Mouse (Mus musculus) left cerebral cortex, adult 9 months (tissue): ENCODE results near the gene Prr5l.
A peak's percentile ranks its signal among the peaks of the same experiment; 100 is the strongest.

Experiments used
- DNase-seq, 2 experiments: peaks; one replicate each; pipeline ENCODE4 v3.0.0; 2022; ENCODE audit warnings: low spot score in 2 of 2

The Prr5l gene

DNA sequence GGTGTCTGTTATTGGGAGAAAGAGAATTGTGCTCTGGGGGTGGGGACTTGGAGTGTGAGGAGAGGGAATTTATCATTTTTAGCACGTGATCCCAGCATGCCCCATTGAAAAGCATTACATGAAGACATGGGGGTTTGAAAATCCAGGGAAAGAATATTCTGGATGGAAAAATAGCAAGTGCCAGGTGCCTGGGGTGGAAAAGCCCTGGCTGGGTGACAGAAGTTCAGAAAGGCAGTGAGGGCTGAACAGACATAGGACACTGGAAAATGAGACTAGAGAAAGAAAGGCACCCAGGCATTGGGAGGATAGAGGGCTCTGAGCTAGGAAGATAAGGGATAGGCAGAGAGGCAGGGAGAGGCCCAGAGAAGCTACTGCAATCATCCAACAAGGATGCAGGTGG lies 62.0 kb downstream of the Prr5l start:
- DNase-seq, result no peak

DNA sequence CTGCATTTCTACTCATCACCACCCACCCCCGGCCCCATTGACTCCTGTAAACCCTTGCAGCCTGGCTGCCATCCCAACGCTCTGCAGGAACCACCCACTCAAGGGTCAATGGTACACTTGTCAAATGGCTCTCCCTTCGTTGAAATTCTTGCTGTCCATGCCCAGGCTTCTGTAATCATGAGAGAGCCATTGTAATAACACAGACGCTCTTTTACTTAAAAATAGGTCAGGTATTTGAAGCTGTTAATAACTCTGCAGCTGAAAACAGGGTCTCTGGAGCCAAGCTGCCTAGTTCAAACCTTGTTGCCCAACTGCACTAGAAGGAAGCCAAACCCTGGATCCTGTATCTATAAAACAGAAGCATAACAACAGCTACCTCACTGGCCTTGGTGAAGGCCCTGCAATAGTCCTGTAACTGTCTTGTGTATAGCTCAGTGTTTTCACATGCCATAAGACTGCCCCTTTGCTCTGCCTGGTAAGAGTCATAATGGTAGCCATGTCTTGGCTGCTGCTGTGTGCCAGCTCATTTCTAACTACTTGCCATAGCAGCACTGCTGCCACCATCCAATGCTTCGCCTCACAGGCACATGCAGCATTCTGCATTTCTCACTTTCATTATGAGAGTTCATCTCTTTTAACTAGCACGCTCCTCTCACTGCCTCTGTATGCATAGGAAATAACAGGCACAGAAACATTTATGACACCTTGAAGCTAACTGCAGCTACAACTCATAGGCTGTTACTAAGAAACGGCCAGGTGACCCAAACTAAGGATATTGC lies 63.7 kb downstream of the Prr5l start:
- no peak for DNase-seq

DNA sequence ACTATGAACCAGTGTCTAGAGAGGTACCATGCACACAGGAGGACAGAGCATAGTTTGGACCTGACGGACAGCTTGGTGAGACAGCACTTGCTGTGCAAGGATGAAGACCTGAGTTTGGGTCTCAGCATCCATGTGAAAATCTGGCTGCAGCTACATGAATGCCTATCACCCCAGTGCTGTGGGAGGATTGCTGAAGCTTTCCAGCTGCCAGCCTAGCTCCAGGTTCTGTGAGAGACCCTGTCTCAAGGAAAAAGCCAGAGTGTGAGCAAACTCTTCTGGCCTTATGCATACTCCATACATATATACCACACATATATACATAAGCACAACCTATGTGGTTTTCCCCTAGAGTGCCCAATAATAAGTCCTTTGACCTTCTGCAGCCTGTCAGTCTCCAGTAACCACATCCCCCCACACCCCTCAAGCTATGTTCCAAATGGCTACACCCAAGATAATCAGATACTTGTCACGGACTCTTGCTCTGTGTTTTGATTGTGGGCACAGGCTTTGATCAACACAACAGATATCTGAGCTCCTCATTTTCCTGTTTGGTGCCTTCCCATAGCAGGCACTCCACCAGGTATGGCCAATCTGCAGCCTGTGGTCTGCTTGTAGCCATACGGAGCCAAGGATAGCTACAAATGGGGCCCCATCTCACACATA lies 66.0 kb downstream of the Prr5l start:
- no peak for DNase-seq

DNA sequence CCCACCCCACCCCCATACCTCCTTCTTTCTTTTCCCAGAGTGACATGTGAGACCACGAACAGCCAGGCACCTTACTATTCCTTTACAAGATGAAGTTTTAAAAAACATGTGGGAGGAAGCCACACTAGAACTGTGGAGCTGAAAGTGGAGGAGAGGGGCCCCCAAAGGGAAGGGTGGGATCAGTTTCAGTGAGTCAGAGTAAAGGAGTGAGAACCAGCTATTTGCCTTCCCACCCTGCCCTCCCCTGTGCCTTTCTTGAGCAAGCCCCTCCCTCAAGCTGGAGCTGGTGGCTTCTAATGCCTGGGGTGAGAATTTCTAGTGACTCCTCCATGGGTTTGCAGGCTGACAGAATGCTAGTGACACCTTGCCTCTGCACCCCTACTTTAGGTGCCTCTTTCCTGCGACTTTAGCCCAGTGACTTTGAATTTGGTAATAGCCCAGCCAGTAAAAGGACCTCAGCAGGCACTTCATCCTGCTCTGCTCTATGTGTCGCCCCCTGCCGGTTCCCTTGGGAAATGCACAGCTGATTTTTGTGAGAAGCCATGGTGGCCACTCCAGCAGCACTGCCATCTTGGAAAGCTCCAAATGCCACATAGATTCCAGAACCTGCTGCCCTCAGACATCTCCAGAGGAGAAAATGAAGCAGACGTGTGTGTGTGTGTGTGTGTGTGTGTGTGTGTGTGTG lies 67.4 kb downstream of the Prr5l start:
- DNase-seq, result no peak

DNA sequence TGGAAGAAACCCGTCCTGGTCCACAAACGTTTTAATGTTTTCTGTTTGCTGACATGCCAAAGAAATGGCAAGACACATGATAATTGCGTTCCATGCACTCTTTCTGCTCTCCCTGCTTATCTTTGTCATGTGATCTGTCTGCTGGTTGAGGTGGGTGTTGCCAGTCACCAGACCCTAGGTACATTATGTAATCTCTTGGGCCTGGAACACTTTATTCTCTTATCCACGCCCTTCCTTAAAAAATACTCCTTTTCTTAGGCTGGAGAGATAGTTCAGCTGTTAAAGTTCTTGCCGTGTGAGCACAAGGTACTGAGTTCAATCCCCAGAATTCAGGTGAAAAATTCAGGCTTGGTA lies 68.6 kb downstream of the Prr5l start:
- no peak for DNase-seq

DNA sequence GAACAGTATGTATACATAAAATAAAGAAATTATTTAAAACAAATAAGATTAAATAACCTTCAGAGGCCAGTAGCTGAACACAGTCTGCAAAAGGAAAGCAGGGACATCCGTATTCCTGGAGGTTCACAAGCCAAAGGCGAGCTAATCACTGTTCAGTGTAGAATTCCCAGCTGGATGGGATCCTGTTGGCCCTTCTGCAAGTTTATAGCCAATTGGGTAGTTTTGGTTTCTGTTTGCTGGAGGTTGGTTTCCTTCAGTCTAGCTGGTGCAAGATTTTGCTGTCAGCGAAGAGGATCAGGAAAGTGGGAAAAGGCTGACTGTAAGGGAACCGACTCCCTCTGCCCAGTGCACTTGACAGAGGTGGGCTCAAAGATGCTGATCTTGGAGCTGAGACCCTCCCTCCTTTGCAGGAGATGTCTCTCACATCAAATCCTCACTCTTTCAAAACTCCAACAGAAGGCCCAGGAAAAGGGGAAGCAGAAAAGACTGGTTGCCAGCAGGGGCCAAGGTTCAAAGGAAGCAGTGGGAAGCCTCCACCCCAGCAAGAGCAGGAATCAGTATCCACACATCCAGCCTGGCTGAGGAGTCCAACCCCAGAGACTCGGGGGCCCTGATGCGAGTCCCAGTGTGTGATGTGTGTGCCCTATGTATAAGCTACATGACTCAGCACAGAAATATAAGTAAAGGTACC lies 69.1 kb downstream of the Prr5l start:
- no peak for DNase-seq

DNA sequence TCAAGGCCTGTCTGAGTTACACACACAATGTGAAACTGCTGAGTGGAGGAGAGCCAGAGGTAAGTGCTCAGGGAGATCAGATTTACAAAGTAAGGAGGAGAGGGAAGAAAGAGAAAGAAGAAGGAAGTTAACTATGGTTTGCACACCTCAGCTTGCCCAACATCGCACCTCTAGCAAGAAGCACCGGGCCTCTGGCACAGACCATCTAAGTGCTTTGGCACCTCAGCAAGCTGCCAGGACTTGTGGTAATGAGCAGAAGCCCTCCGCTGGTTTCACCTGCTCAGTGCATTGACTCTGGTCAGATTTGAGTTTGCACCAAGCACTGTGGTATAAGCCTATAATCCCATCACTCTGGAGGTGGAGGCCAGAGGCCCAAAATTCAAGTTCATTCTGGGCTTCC lies 70.9 kb downstream of the Prr5l start:
- DNase-seq, result no peak

DNA sequence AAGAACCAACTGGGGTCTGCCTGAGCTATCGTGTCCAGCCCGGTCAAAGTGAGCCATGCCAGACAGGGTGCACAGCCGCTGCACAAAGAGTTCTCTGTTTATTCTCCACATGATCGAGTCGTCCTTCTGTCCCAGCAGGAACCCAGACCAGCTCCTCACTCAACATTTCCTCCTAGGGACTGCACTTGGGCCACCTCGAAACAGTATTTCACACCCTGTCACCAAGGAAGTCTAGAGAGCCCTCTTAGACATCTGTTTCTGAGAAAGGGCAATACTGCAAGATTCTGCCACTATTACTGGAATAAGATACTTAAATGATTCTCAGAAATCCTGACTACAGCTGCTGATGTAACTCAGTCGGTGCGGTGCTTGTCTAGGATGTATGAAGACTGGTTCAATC lies 72.1 kb downstream of the Prr5l start:
- DNase-seq, result no peak

DNA sequence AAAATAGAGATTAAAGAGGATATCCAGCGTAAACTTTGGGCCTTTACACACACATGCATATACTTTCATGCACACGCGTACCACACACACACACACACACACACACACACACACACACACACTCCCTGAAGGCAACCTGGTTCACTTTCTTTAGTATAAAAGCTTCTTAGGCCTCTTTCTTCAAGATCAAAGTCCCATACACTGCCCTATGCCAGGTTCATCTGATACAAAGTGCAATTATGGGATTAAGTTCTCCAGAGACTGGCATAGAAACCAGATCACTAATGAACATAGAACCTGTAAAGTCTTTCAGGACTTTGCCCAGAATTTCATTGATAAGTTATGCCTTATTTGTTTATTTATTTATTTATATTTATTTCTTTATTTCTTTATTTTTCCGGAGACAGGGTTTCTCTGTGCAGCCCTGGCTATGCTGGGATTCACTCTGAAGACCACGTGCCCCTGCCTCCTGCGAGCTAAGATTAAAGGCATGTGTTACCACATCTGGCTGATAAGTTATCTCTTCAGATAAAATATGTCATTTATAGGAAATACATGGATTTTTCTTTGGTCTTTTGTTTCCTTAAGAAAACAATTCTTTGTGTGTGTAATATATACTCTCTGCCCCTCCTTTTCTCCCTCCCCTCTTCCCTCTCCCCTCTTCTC lies 73.1 kb downstream of the Prr5l start:
- no peak for DNase-seq

DNA sequence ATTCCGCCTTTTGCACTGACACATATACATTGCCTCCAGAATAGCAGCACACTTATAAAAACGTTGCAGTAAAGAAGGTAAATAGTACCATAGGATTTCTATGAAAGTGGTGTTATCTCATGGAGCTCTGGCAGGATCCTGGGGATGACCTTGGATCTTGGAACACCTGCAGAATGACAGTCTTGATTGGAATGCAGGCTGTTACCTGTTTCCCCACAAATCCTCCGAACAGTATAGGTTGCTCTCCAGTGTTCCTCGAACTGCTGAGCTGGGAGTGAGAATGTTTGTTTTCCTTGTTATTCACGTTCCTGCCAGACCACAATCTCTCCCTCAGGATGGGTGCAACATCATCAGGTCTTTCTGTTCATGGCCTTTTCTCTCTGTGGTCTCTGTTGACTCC lies 75.1 kb downstream of the Prr5l start:
- no peak for DNase-seq

DNA sequence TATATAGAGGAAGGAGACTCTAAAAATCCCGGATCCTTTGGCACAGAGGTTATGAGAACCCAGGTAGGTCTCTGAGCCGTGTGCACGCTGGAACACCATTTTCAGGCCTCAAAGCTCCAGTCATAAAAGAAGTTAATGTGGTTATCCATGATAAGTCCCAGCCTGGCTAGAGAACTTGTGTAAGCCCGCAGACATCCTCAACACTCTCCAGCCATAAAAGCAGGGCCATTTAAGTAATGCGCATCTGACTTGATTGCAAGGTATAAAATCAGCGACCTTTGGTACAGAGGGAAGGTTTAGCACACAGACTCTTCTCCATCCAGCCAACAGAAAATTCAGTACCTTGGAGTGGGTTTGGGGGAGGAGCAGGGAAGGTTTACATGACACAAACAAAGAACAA lies 80.6 kb downstream of the Prr5l start:
- no peak for DNase-seq

DNA sequence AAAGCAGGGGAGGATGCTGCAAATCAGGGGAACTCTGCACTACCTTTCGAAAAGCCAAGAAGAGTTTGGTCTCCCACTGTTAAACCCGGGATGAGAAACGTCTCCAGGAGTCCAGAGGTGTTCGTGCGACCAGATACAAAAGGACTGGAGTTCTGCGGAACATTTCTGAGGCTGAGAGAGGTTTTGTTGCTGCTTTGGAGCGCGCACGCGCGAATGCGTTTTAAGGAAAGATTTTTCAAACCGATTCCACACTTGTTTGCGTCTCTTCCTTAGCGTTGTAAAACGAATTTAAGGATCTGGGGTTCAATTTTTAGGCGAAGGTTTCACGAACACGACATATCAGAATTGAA lies 85.0 kb downstream of the Prr5l start:
- DNase-seq, result no peak

DNA sequence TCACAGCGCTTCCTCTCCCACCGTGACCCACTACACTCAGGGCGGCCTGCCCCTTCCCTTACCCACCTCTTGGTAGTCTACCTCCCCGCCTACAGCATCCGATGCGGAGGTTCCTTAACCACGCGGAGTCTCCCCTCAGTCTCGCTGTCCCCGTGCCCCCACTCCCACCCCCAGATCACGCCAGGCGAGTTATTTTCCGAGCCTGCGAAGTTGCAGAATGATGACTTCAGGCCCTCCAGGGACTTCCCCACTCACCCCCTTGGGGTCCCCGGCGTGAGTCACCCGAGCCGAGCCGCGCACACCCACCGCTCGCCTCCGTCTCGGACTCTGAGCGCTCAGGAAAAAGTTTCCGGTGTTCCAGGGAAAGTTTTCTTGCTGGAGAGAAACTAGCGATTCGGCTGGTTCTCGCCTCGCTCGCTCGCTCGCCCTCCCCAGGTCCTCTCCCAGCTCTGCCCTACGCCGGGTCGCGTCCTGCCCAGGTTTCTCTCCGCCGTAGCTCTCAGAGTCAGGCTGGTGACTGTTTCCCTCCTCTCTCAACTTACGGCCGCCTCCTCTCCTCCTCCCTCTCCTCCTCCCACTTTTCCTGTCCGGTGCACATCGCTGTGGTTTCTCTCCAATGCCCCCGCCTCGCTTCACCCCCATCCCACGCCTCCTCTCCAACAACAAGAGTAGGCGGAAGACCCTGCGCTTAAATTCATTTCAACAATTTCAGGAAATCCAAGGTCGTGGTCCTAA lies 85.5 kb downstream of the Prr5l start:
- no peak for DNase-seq

DNA sequence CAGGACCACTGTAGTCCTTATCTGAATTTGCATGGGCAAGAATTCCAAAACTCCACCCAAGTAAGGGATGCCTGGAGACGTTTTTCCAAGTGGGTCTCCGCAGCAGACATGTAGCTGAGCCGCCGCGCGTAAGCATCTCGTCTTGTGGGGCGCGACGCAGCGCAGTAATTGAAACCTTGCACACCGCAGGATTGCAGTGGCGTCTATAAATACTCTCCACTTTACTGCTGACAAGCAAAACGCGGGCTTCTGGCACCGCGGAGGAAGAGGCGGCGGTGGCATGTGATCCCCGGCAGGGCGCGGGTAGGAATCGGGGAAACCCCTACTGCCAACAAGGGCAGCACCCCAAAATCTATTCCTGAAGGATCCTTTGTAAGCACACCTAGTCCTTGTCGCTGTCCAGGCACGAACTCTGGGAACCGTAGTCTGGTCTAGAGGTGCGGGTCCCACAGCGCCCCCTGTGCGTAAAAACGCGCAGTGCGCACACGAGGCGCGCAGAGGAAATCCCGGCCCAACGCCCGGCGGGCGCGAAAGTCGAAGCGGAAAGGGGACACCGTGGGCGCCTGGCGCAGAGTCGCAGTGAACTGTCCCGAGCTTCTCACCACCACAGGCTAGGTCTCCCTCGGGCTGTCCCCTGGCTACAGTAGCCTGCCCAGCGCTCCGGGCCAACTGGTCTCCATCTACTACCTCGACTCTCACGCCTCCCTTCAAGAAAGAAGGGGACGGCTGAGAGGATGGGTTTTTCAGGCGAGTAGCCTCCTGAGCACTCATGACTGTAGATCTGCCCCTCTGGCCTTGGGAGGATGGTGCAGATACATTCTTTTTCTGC lies 86.3 kb downstream of the Prr5l start:
- DNase-seq, result peak in 1 of 2 experiments; percentile 51

DNA sequence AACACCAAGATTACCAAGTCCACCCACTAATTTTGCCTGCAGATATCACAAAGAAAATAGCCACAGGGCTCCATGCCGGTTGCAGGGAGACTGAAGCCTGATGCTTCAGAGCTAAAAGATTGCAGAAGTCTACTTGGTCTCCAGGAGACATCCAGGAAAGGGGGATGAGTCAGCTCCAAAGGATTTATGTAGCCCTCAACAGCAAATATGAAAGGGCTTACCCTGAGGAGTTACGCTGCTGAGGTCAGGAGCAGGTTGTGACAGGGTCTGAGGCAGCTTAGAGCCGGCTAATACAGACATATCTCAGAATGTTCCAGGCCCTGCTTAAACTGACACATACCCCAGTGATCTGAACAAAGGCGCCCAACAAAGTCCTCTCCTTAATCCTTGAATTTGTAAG lies 90.7 kb downstream of the Prr5l start:
- DNase-seq, result no peak

DNA sequence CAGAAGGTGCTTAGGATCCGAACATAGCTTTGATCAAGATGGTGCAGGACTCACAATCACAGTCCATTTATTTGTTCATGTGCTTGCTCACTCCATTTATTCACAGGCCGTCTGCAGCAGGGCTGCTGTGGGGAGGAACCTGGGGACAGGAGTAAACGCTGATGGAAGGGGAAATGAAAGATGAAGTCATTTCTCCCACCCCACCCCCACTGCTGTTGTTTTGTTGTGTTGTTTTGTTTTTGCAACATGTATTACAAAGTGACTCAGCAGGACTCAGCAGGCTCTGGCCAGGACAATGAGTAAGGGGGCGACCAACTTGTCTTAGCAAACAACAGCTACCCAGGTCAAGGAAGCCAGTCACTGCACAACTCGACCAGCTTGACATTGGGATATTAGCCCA lies 99.6 kb downstream of the Prr5l start:
- DNase-seq, result no peak

DNA sequence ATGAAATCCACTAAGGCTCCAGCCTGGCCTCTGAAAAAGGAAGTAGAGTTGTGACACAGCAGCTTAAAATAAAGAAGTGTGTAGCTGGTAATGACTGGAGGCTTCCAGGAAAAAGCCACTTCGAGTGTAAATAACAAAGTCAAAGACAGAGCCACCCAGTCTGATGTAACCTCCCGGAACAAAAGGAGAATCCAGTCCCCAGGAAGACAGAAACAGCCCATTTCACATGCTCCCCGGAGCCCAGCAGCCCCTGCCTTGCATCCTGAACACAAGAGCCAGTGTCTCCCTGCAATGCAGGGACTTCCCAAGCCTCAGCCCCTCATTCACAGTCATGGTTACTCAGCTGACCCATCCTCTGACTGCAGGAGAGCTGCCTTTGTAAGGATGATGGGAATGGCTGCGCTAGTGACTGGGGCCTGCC lies 101.5 kb downstream of the Prr5l start:
- DNase-seq, result no peak

DNA sequence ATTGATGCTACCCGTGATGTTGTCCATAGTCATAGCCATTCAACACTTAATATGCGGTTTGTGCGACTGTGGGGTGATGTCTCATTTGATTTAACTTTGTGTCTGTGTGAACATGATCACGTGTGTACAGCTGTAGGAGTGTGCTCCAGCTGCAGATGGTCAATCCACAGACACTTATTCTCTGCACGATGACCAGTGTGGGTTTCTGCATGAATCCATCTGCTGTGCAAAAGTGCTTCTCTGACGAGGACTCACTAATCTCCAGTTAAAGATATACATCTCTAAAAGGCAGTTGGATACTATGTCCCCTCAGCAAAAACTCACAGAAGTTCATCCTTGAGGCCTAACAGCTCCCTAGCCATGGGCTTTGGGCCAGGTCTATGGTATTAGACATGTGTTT lies 104.7 kb downstream of the Prr5l start:
- no peak for DNase-seq

DNA sequence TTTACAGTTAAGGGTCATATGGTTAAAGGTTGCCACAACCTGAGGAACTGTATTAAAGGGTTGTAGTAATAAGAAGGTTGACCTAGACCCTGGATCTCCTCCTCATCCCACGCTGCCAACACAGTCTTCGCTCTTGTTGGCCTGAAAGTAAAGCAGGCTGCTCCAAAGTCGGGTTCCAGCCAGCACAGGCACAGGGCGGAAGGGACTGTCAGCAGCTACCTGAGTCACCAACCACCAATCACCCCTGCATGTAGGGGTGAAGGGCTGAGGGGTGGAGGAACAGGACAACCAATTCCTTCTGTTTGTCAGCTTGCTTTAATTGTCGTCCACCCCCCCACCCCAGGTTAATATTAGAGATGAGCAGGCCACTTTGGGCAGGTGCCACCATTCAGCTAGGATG lies 119.3 kb downstream of the Prr5l start:
- DNase-seq, result no peak

DNA sequence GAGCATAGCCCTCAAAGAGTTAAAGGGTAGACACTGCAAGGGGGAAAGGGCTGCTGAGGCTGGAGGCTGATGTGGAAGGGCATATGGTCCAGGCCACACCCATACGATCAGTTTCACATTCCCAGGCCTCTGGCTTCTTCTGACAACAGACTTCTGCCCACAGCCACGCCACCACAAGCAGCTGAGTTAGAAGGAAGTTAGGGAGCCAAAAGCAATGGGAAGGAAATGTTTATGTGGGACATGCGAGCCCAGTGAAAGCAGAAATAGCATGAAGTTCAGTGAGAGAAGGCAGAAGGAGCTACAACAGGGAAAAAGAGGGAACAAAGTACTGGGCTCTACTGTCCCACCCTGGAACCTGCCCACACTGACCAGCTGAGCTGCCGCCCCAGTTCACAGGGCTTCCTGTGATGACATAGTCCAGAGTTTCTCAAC lies 119.9 kb downstream of the Prr5l start:
- DNase-seq, result peak; percentile 8 to 11
